Mouse (Mus musculus) T-helper 2 cell (primary cell): ENCODE results near the gene Mrpl55.

ENCODE experiments used
- in situ Hi-C: fragments of 300-600 bp; cut with MboI, MseI; formaldehyde crosslinking; loops from one replicate; pipeline ENCODE4 v1.15.1; 2025; ENCODE audit warnings: high pct_unique_total_duplicates

The Mrpl55 gene

GRCm38 (mm10) chr11:59191231-59192058, 10.8 kb upstream of the Mrpl55 start:
- in situ Hi-C loops = no loop called here

GRCm38 (mm10) chr11:59192059-59192386, 10.3 kb upstream of the Mrpl55 start, which contains the start of gene Guk1:
Guk1 (minus strand) TSS chr11:59192212.
- in situ Hi-C loops = no loop called here

GRCm38 (mm10) chr11:59196230-59196629, 6.1 kb upstream of the Mrpl55 start:
- in situ Hi-C loops = no loop called here

GRCm38 (mm10) chr11:59201216-59202002, 877 bp upstream of the Mrpl55 start:
- in situ Hi-C loops = no loop called here

- in situ Hi-C loops = no loop called here
Observed at GRCm38 (mm10) chr11:59208153-59208831, 6.0 kb downstream of the Mrpl55 start, which contains the start of gene 2310033P09Rik. 2310033P09Rik (plus strand) TSS chr11:59208321.

- in situ Hi-C loops = no loop called here
Observed at GRCm38 (mm10) chr11:59209003-59209441, 6.7 kb downstream of the Mrpl55 start.

- in situ Hi-C loops = no loop called here
Observed at GRCm38 (mm10) chr11:59209580-59209979, 7.3 kb downstream of the Mrpl55 start.

- in situ Hi-C loops = loop anchor here (10.0 kb wide), 1 partner anchor 1005 kb away; no protein-coding TSS in a partner anchor
Observed at GRCm38 (mm10) chr11:59210020-59210419, 7.7 kb downstream of the Mrpl55 start.

GRCm38 (mm10) chr11:59211561-59211960, 9.3 kb downstream of the Mrpl55 start:
- in situ Hi-C loops = loop anchor here (10.0 kb wide), 1 partner anchor 1003 kb away; no protein-coding TSS in a partner anchor

GRCm38 (mm10) chr11:59212320-59212719, 10.0 kb downstream of the Mrpl55 start:
- in situ Hi-C loops = loop anchor here (10.0 kb wide), 1 partner anchor 1002 kb away; no protein-coding TSS in a partner anchor

GRCm38 (mm10) chr11:59212892-59213494, 10.7 kb downstream of the Mrpl55 start:
- in situ Hi-C loops = loop anchor here (10.0 kb wide), 1 partner anchor 1002 kb away; no protein-coding TSS in a partner anchor

- in situ Hi-C loops = loop anchor here (10.0 kb wide), 1 partner anchor 998 kb away; no protein-coding TSS in a partner anchor
Observed at GRCm38 (mm10) chr11:59216955-59217354, 14.7 kb downstream of the Mrpl55 start.

GRCm38 (mm10) chr11:59218389-59218998, 16.2 kb downstream of the Mrpl55 start:
- in situ Hi-C loops = loop anchor here (10.0 kb wide), 1 partner anchor 996 kb away; no protein-coding TSS in a partner anchor

GRCm38 (mm10) chr11:59219064-59219463, 16.8 kb downstream of the Mrpl55 start:
- in situ Hi-C loops = loop anchor here (10.0 kb wide), 1 partner anchor 996 kb away; no protein-coding TSS in a partner anchor

GRCm38 (mm10) chr11:59221604-59222003, 19.3 kb downstream of the Mrpl55 start:
- in situ Hi-C loops = no loop called here

GRCm38 (mm10) chr11:59222306-59222705, 20.0 kb downstream of the Mrpl55 start:
- in situ Hi-C loops = no loop called here

GRCm38 (mm10) chr11:59224025-59224424, 21.7 kb downstream of the Mrpl55 start:
- in situ Hi-C loops = no loop called here

- in situ Hi-C loops = no loop called here
Observed at GRCm38 (mm10) chr11:59224470-59224869, 22.2 kb downstream of the Mrpl55 start.

GRCm38 (mm10) chr11:59225167-59225566, 22.9 kb downstream of the Mrpl55 start:
- in situ Hi-C loops = no loop called here

- in situ Hi-C loops = no loop called here
Observed at GRCm38 (mm10) chr11:59226251-59226650, 24.0 kb downstream of the Mrpl55 start.
